Mouse (Mus musculus) myocyte (in vitro differentiated cells): ENCODE measurements at regions not wholly inside any gene's neighbourhood (a gene's known extent, or its start where the extent isn't known, plus 50 kb on each side); places are given as distances from the start of the nearest gene placed in this dataset.

ENCODE experiments used
- CEBPB ChIP-seq: IDR thresholded peaks from 2 replicates; pipeline ENCODE4 v1.6.1; 2011; ENCODE audit warnings: mild to moderate bottlenecking, moderate library complexity; ENCODE audit not compliant: poor library complexity, insufficient read depth, severe bottlenecking
- E2F4 ChIP-seq: IDR thresholded peaks from one replicate; pipeline ENCODE4 v1.6.1; 2011; ENCODE audit warnings: mild to moderate bottlenecking, control low read depth, moderate library complexity; ENCODE audit not compliant: insufficient read depth
- MAX ChIP-seq: IDR thresholded peaks from one replicate; pipeline ENCODE4 v1.6.1; 2011; ENCODE audit warnings: low read depth, mild to moderate bottlenecking, control low read depth
- MYOD1 ChIP-seq, 3 experiments: IDR thresholded peaks; one replicate each; pipeline ENCODE4 v1.6.1; 2011; ENCODE audit warnings: control low read depth in 2 of 3, low read depth in 2 of 3, mild to moderate bottlenecking in 2 of 3, moderate library complexity in 1 of 3; ENCODE audit not compliant: insufficient read length in 2 of 3, control insufficient read depth in 1 of 3
- MYOG ChIP-seq, 3 experiments: IDR thresholded peaks; one replicate each; pipeline ENCODE4 v1.6.1; 2011; ENCODE audit warnings: control low read depth in 2 of 3, low read depth in 2 of 3, mild to moderate bottlenecking in 2 of 3; ENCODE audit not compliant: insufficient read length in 2 of 3, control insufficient read depth in 1 of 3, insufficient read depth in 1 of 3
- POLR2A ChIP-seq: IDR thresholded peaks from one replicate; pipeline ENCODE4 v1.6.1; 2011; ENCODE audit warnings: low read depth, mild to moderate bottlenecking, control low read depth, moderate library complexity; ENCODE audit not compliant: insufficient read length
- POLR2AphosphoS2 ChIP-seq: IDR thresholded peaks from one replicate; pipeline ENCODE4 v1.6.1; 2011; ENCODE audit warnings: low read depth, control low read depth; ENCODE audit not compliant: insufficient read length
- REST ChIP-seq: IDR thresholded peaks from one replicate; pipeline ENCODE4 v1.6.1; 2011; ENCODE audit warnings: mild to moderate bottlenecking, control low read depth, moderate library complexity; ENCODE audit not compliant: insufficient read depth, insufficient read length
- SRF ChIP-seq: IDR thresholded peaks from one replicate; pipeline ENCODE4 v1.6.1; 2011; ENCODE audit warnings: low read depth; ENCODE audit not compliant: control insufficient read depth, insufficient read length
- TCF12 ChIP-seq: IDR thresholded peaks from one replicate; pipeline ENCODE4 v1.6.1; 2011; ENCODE audit warnings: mild to moderate bottlenecking, control low read depth; ENCODE audit not compliant: poor library complexity, insufficient read depth, severe bottlenecking
- TCF3 ChIP-seq: IDR thresholded peaks from one replicate; pipeline ENCODE4 v1.6.1; 2011; ENCODE audit warnings: low read depth, control low read depth; ENCODE audit not compliant: insufficient read length
- USF1 ChIP-seq: IDR thresholded peaks from one replicate; pipeline ENCODE4 v1.6.1; 2011; ENCODE audit warnings: low read depth, mild to moderate bottlenecking, control low read depth, moderate library complexity

- TF ChIP-seq POLR2AphosphoS2 (no peak), USF1 (no peak), MAX (no peak), POLR2A (no peak), TCF12 (no peak), SRF (no peak), MYOG (IDR thresholded peaks at IDR 0.05; ENCODE audit: control insufficient read depth in 1 of 3, insufficient read depth in 1 of 3, insufficient read length in 2 of 3, low read depth in 2 of 3) (no peak), REST (no peak), TCF3 (no peak), CEBPB (no peak), E2F4 (no peak), MYOD1 (IDR thresholded peaks at IDR 0.05; ENCODE audit: control insufficient read depth in 1 of 3, insufficient read length in 2 of 3, low read depth in 2 of 3) (no peak)
Observed at GRCm38 (mm10) chr8:46904731-46905130, 82.0 kb upstream of the Enpp6 start.
